Mouse (Mus musculus): ENCODE results near the gene Plagl1.

DNA sequence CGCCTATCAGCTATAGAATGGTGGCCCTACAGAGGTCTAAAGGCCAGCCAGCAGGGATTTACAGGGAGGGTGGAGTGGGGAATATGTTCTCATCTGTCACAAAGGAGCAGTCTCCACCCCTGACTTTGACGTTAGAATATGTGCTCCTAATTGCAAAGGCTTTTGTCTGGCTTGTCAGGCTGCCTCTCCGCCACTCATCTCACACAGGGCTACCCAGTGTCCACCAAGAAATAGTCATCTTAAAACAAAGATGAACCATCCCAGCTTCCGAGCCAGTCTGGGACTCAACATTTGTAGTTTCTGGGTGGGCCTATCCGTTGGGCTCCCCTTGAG lies 58.4 kb downstream of the Plagl1 start:
- TF ChIP-seq POLR2A (IDR thresholded peaks at IDR 0.05; ENCODE audit: low read depth, low read length) (no peak), NELFE (IDR thresholded peaks at IDR 0.05; ENCODE audit: low read depth, low read length) (no peak), CHD2 (IDR thresholded peaks at IDR 0.05; ENCODE audit: low read length) (no peak), EP300 (IDR thresholded peaks at IDR 0.05; ENCODE audit: low read length) (no peak), CTCF (conservative IDR thresholded peaks at IDR 0.05 in 1 of 2, IDR thresholded peaks at IDR 0.05 in 1 of 2; ENCODE audit: low read depth in 2 of 2, low read length in 2 of 2) (no peak), RCOR1 (conservative IDR thresholded peaks at IDR 0.05; ENCODE audit: low read depth, low read length) (no peak), UBTF (IDR thresholded peaks at IDR 0.05; ENCODE audit: low read depth, low read length) (no peak), TBP (conservative IDR thresholded peaks at IDR 0.05; ENCODE audit: low read depth, low read length) (no peak), E2F4 (IDR thresholded peaks at IDR 0.05; ENCODE audit: insufficient replicate concordance, low read depth, low read length) (no peak), TCF12 (IDR thresholded peaks at IDR 0.05; ENCODE audit: low read depth, low read length) (no peak), HCFC1 (IDR thresholded peaks at IDR 0.05; ENCODE audit: low read depth, low read length) (no peak), ELF1 (IDR thresholded peaks at IDR 0.05; ENCODE audit: low read depth, low read length) (no peak), NRF1 (IDR thresholded peaks at IDR 0.05; ENCODE audit: low read depth, low read length) (no peak)

Measured in CH12.LX (cell line).